In the genomic region with DNA sequence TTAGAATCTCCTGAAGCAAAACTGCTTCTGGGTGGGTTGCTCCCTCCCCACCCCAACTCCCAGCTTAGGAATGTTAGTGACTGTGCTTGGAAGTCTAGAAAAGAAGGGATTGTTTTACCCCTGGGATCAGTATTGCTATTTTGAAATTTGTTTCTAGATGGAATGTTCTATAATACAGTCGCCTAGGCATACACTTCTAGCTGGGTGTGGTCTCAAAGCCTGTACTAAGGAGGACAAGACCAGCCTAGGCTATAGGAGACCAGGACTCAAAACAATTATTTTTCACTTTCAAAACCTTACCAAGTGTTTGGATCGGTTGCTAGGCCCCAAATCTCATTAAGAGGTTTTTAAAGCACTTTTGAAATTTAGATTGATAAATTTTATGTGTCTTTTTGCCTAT, we compare ENCODE assay signal across 8 mouse cellular contexts. TPM values are rescaled to one million over a fixed set of nuclear protein-coding genes. Genes with fewer than 3 reads are reported as not detected.
A peak's percentile ranks its signal among the peaks of the same experiment; 100 is the strongest.
DNase-seq lines count a peak whose midpoint lies in the region; ATAC-seq and TF ChIP-seq lines count a peak whose summit lies in the region.

No protein-coding gene starts in this region.

- H3K4me1 ChIP-seq in thymus, adult 2 months (replicated peaks; ENCODE audit: control insufficient read depth, insufficient read depth, low read length): peaks cover 6% of the 10 kb centered on the region
- peaks cover 25% of the 10 kb centered on the region for H3K4me1 ChIP-seq in limb, embryonic 15.5 days
- peaks cover 4% of the 10 kb centered on the region; the same call in 1 of the 2 replicates for H3K4me1 ChIP-seq in stomach, postnatal 0 days (replicated peaks; ENCODE audit: control insufficient read depth, insufficient read depth)

- H3K36me3 ChIP-seq in thymus, adult 2 months (ENCODE audit: control insufficient read depth, insufficient read depth, low read length): peaks cover 4% of the 10 kb centered on the region; the same call in 1 of the 2 replicates
- 0 out of 2 replicates have a peak, but pooled peaks cover 8% of the 10 kb centered on the region for H3K36me3 ChIP-seq in limb, embryonic 15.5 days
- no peaks in the 10 kb centered on the region for H3K36me3 ChIP-seq in stomach, postnatal 0 days (ENCODE audit: control insufficient read depth, insufficient read depth, low read length)

- H3K27me3 ChIP-seq in thymus, adult 2 months (ENCODE audit: control insufficient read depth, insufficient read depth, low read length): no peaks in the 10 kb centered on the region
- H3K27me3 ChIP-seq in limb, embryonic 15.5 days: no peaks in the 10 kb centered on the region
- H3K27me3 ChIP-seq in stomach, postnatal 0 days (ENCODE audit: control insufficient read depth, insufficient read depth, low read length): no peaks in the 10 kb centered on the region

- TF ChIP-seq POLR2A in thymus, adult 2 months (IDR thresholded peaks at IDR 0.05; ENCODE audit: control insufficient read depth, extremely low read depth, insufficient read depth, low read length, poor library complexity): no peak

- ATAC-seq in limb, embryonic 15.5 days (ENCODE audit: insufficient number of reproducible peaks, low FRiP score, low TSS enrichment, low read depth): no peak
- no peak for ATAC-seq in stomach, postnatal 0 days (ENCODE audit: low FRiP score, low TSS enrichment)

- no peak for TF ChIP-seq EP300 in stomach, postnatal 0 days (optimal IDR thresholded peaks at IDR 0.05)

- no peaks in the 10 kb centered on the region for H3K9me3 ChIP-seq in limb, embryonic 15.5 days
- H3K9me3 ChIP-seq in stomach, postnatal 0 days (ENCODE audit: control insufficient read depth, low read length): no peaks in the 10 kb centered on the region

- H3K4me3 ChIP-seq in thymus, adult 2 months (ENCODE audit: control insufficient read depth, insufficient read depth, low read length): no peak overlapping the region
- peak overlapping the region; percentile 91 for H3K4me3 ChIP-seq in limb, embryonic 15.5 days
- H3K4me3 ChIP-seq in stomach, postnatal 0 days (ENCODE audit: low read depth, low read length): peak overlapping the region; percentile 85

- H3K9ac ChIP-seq in limb, embryonic 15.5 days: no peak overlapping the region
- no peak overlapping the region for H3K9ac ChIP-seq in stomach, postnatal 0 days (ENCODE audit: low read length)

- WGBS in thymus, adult 2 months: 84% methylated on average over 2 of the region's 2 CpGs
- 58% methylated on average over 2 of the region's 2 CpGs for WGBS in limb, embryonic 15.5 days
- WGBS in stomach, postnatal 0 days: 41% methylated on average over 2 of the region's 2 CpGs

- DNase-seq in embryo, embryonic 10.5 days (ENCODE audit: low spot score): peak; percentile 21
- DNase-seq in embryo, embryonic 11 days: no peak
- no peak for DNase-seq in thymus, adult 2 months
- no peak for DNase-seq in thymus, postnatal 36 days
- DNase-seq in stomach, postnatal 0 days (ENCODE audit: low spot score): no peak
- no peak for DNase-seq in urinary bladder, postnatal 10 days (ENCODE audit: low spot score)
- DNase-seq in lung, postnatal 14 days: no peak

- no peak for TF ChIP-seq CTCF in thymus, adult 2 months (IDR thresholded peaks at IDR 0.05; ENCODE audit: borderline replicate concordance, control insufficient read depth, extremely low read depth, insufficient read depth, low read length, poor library complexity)
- TF ChIP-seq CTCF in stomach, postnatal 0 days (IDR thresholded peaks at IDR 0.05; ENCODE audit: low read depth): no peak

- H3K27ac ChIP-seq in thymus, adult 2 months (ENCODE audit: control insufficient read depth, insufficient read depth, low read length): peak overlapping the region; percentile 4; the same call in 1 of the 2 replicates
- peak overlapping the region; percentile 81 for H3K27ac ChIP-seq in limb, embryonic 15.5 days
- peak overlapping the region; percentile 61 for H3K27ac ChIP-seq in stomach, postnatal 0 days (replicated peaks)

- H3K4me2 ChIP-seq in limb, embryonic 15.5 days: peak overlapping the region; percentile 79
- H3K4me2 ChIP-seq in stomach, postnatal 0 days (replicated peaks; ENCODE audit: low read depth): peak overlapping the region; percentile 35

RNA-seq across cellular contexts. Expression of gene Ect2, which starts 0.6 kb away (rescaled TPM):
- polyA plus RNA-seq in thymus, adult 2 months (2012; rRNA removed): 12.0 and 16.9 TPM in 2 replicates
- 33.9 and 34.8 TPM in 2 replicates for polyA plus RNA-seq in limb, embryonic 15.5 days (2015; fragmentation: Nextera tagmentation; extraction: Ambion mirVana)
- 7.8 and 8.6 TPM in 2 replicates for polyA plus RNA-seq in stomach, postnatal 0 days (2015; fragmentation: Nextera tagmentation; extraction: Ambion mirVana)

RNA-seq across cellular contexts. Expression of gene Nceh1, which starts 28.5 kb away (rescaled TPM):
- polyA plus RNA-seq in thymus, adult 2 months (2012; rRNA removed): 37.0 and 40.5 TPM in 2 replicates
- 3.6 and 5.4 TPM in 2 replicates for polyA plus RNA-seq in limb, embryonic 15.5 days (2015; fragmentation: Nextera tagmentation; extraction: Ambion mirVana)
- 23.3 and 28.4 TPM in 2 replicates for polyA plus RNA-seq in stomach, postnatal 0 days (2015; fragmentation: Nextera tagmentation; extraction: Ambion mirVana)

Comparison
In these comparisons a context has a peak if more than half of its experiments do, and no peak if none do; other contexts are left out.
1. H3K27ac ChIP-seq: peak in every context shown above with its lines; median percentile 81 in limb, embryonic 15.5 days; 61 in stomach, postnatal 0 days; 4 in thymus, adult 2 months.